Mouse (Mus musculus): ENCODE measurements around the gene Xirp1. TPM values are rescaled to one million over a fixed set of nuclear protein-coding genes. Genes with fewer than 3 reads are reported as not detected.
A peak's percentile ranks its signal among the peaks of the same experiment; 100 is the strongest.

The Xirp1 gene
- polyA plus RNA-seq, 1 experiment from 2014 or later, result 1.1 TPM

DNA sequence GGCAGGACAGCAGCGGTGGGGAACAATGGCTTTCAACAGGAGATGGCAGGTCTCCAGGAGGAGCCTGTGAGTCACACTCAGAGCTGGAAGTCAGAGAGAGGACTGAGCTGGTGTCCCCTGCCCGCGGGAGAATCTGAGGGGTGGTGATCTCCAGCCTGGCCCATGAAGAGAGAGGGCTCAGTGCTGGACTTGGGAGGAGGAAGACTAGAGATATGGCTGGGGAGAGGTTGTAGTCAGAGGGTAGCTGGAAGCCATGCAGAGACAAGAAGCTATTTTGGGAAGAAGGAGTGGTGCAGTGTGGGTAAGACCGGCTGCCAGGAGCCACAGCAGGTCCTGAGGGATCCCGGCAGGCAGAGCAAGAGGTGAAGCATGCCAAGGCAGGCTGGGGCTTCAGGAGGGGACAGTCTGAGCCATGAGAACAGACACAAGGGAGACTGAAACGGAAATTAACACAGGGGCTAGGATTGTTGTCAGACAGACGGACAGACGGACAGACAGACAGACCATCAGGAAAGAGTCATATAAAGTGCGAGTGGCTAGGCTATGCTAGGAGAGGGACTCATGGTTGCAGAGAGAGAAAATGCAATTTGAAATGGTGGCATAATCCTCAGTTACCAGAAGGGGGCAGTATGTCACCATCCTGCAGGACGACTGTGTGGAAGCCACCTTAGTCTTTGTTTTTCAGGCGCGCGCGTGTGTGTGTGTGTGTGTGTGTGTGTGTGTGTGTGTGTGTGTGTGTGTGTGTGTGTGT, 4.2 kb upstream of the Xirp1 start:
- Histone ChIP-seq H3K4me3 (ENCODE audit: low read depth, low read length) (no peak overlapping the region), H3K36me3 (ENCODE audit: control insufficient read depth, insufficient read depth, low read length) (no peaks in the 10 kb centered on the region), H3K9ac (ENCODE audit: low read depth, low read length) (no peak overlapping the region), H3K9me3 (ENCODE audit: control insufficient read depth, low read length) (no peaks in the 10 kb centered on the region), H3K27ac (ENCODE audit: low read depth, low read length) (no peak overlapping the region), H3K27me3 (replicated peaks; ENCODE audit: control insufficient read depth, insufficient read depth, low read length) (no peaks in the 10 kb centered on the region), H3K4me1 (replicated peaks; ENCODE audit: control insufficient read depth, insufficient read depth, low read length) (no peaks in the 10 kb centered on the region), H3K4me2 (peak overlapping the region; percentile 10; the same call in 1 of the 2 replicates)
- DNase-seq (ENCODE audit: low spot score) (no peak), ATAC-seq (replicated peaks; ENCODE audit: low FRiP score) (peak; percentile 53; the same call in 1 of the 2 replicates)
- 28% methylated on average over 14 of the region's 14 CpGs for WGBS

DNA sequence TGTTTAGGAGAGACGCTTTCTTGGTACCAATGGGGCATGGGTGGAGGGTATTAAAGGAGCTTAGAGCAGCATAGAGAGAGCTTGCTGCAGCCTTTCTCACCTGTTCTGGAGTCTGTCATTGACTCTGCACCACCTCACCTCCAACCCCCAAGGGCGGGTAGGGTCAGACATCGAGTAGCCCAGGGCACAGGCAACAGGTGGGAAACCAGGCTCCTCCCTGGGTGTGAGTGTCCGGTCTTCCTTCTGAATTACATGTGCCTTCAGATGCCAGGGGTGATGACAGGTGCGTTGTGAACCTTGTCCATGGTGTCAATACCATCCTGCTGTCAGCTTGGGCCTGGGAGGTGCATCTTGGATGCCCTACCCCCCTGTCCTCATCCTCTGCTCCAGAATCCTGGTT, 1.2 kb upstream of the Xirp1 start:
- ATAC-seq (replicated peaks; ENCODE audit: low FRiP score) (no peak), DNase-seq (ENCODE audit: low spot score) (no peak)
- H3K27ac ChIP-seq (ENCODE audit: low read depth, low read length), result no peak overlapping the region
- H3K36me3 ChIP-seq (ENCODE audit: control insufficient read depth, insufficient read depth, low read length), result no peaks in the 10 kb centered on the region
- WGBS, result 80% methylated on average over 5 of the region's 5 CpGs
- H3K27me3 ChIP-seq (replicated peaks; ENCODE audit: control insufficient read depth, insufficient read depth, low read length), result no peaks in the 10 kb centered on the region
- H3K9me3 ChIP-seq (ENCODE audit: control insufficient read depth, low read length), result no peaks in the 10 kb centered on the region
- H3K9ac ChIP-seq (ENCODE audit: low read depth, low read length), result no peak overlapping the region
- no peaks in the 10 kb centered on the region for H3K4me1 ChIP-seq (replicated peaks; ENCODE audit: control insufficient read depth, insufficient read depth, low read length)
- H3K4me3 ChIP-seq (ENCODE audit: low read depth, low read length), result no peak overlapping the region
- no peak overlapping the region for H3K4me2 ChIP-seq

DNA sequence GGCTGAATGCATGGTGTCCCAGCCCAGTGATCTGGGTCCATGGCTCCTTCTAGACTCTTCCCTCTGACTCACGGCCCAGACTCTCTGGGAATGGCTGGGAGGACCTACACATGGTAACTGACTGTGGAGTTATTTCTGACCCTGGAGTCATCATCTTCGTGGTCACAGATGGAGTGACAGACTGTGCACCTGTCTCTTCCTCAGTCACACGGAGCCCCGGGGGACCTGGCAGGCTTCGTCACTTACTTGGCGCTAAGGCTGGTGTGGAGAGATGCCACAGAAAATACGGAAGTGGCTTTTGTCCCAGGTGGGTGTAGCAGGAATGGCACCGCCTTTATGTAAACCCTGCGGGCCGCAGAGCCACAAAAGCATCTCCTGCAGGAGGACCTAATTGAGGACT, 773 bp upstream of the Xirp1 start:
- H3K4me1 ChIP-seq (replicated peaks; ENCODE audit: control insufficient read depth, insufficient read depth, low read length), result no peaks in the 10 kb centered on the region
- WGBS, result 76% methylated on average over 10 of the region's 10 CpGs

DNA sequence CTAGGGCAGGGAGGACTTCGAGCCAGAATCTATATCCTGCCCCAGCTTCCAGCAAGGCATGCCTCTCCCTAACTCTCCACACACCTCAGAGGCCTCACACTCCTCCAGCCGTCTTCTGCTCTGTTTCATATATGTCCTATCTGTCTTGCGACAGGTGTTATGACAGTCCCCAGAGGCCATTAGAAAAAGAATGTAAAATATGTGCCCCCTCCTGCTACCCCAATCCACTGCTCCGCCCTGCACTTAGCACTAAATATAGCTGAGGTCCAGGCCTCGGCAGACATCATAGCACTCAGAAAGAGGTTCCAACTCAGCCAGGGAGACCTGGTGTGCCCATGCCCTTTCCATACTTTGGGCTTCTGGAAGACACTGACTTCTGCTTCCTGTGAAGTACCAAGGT, 2.2 kb downstream of the Xirp1 start:
- Histone ChIP-seq H3K4me1 (replicated peaks; ENCODE audit: control insufficient read depth, insufficient read depth, low read length) (no peaks in the 10 kb centered on the region), H3K36me3 (ENCODE audit: control insufficient read depth, insufficient read depth, low read length) (no peaks in the 10 kb centered on the region), H3K4me2 (no peak overlapping the region), H3K9ac (ENCODE audit: low read depth, low read length) (no peak overlapping the region), H3K27ac (ENCODE audit: low read depth, low read length) (no peak overlapping the region), H3K27me3 (replicated peaks; ENCODE audit: control insufficient read depth, insufficient read depth, low read length) (no peaks in the 10 kb centered on the region), H3K9me3 (ENCODE audit: control insufficient read depth, low read length) (no peaks in the 10 kb centered on the region), H3K4me3 (ENCODE audit: low read depth, low read length) (no peak overlapping the region)
- WGBS, result 63% methylated on average over 5 of the region's 5 CpGs
- no peak for ATAC-seq (replicated peaks; ENCODE audit: low FRiP score)
- no peak for DNase-seq (ENCODE audit: low spot score)

More for the DNA sequence above, 773 bp upstream of the Xirp1 start:
- no peak overlapping the region for H3K4me2 ChIP-seq
- no peak overlapping the region for H3K27ac ChIP-seq (ENCODE audit: low read depth, low read length)
- H3K9me3 ChIP-seq (ENCODE audit: control insufficient read depth, low read length), result no peaks in the 10 kb centered on the region
- ATAC-seq (replicated peaks; ENCODE audit: low FRiP score) (no peak), DNase-seq (ENCODE audit: low spot score) (no peak)
- H3K36me3 ChIP-seq (ENCODE audit: control insufficient read depth, insufficient read depth, low read length), result no peaks in the 10 kb centered on the region
- H3K9ac ChIP-seq (ENCODE audit: low read depth, low read length), result no peak overlapping the region
- no peaks in the 10 kb centered on the region for H3K27me3 ChIP-seq (replicated peaks; ENCODE audit: control insufficient read depth, insufficient read depth, low read length)
- H3K4me3 ChIP-seq (ENCODE audit: low read depth, low read length), result no peak overlapping the region

DNA sequence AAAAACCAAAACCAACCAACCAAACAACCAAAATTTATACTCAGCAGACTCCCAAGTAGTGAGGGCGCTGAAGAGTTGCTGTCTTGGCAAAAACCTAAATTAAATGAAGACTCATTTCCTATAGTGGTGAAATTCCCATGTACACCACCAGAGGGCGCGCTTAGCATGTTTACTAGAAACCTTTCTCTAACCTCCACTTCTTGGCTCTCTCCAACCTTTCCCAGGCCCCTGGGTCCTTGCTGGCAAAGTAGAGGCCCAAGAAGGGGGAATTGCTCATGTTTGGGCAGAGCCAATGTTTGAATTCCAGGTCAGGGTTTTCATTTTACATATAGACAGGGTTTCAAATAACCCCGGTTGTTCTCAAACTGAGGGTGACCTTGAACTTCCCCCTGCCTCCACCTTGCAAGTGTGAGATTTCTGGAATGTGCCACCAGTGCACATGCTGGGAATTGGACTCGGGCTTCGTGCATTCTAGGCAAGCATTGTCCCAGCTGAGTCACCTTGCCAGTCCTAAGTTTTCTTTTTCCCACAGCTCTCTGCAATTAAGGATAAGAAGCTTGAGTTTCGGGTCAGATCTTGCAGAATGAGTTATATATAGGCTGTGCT, 3.0 kb downstream of the Xirp1 start:
- H3K9ac ChIP-seq (ENCODE audit: low read depth, low read length), result no peak overlapping the region
- no peaks in the 10 kb centered on the region for H3K9me3 ChIP-seq (ENCODE audit: control insufficient read depth, low read length)

DNA sequence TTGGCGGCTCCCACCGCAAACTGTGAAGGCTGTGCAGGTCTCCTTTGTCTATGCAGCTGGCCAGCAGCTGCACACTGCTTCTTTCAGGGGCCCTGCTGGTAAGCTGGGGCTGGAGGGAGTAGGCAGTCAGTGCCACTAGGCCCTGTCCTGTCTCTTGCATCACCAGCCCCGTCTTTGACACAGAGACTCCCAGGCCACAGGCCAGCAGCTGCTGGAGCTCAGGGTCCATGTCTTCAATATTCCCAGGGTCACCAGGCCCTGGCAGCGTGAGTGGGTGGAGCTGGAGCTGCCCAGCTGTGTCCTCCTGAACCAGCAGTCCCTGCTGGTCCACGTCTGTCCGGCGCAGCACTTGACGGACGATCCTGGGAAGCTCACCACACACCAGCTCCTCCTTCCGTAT, 6.4 kb downstream of the Xirp1 start:
- Histone ChIP-seq H3K4me1 (replicated peaks; ENCODE audit: control insufficient read depth, insufficient read depth, low read length) (no peaks in the 10 kb centered on the region; the same call in 1 of the 2 replicates), H3K36me3 (ENCODE audit: control insufficient read depth, insufficient read depth, low read length) (no peaks in the 10 kb centered on the region), H3K27ac (ENCODE audit: low read depth, low read length) (no peak overlapping the region), H3K4me2 (no peak overlapping the region), H3K9me3 (ENCODE audit: control insufficient read depth, low read length) (no peaks in the 10 kb centered on the region), H3K9ac (ENCODE audit: low read depth, low read length) (no peak overlapping the region), H3K27me3 (replicated peaks; ENCODE audit: control insufficient read depth, insufficient read depth, low read length) (peaks cover 3% of the 10 kb centered on the region; the same call in 1 of the 2 replicates), H3K4me3 (ENCODE audit: low read depth, low read length) (no peak overlapping the region)
- ATAC-seq (replicated peaks; ENCODE audit: low FRiP score) (no peak), DNase-seq (ENCODE audit: low spot score) (no peak)
- 71% methylated on average over 10 of the region's 10 CpGs for WGBS

More for the DNA sequence above, 3.0 kb downstream of the Xirp1 start:
- no peak for ATAC-seq (replicated peaks; ENCODE audit: low FRiP score)
- Histone ChIP-seq H3K36me3 (ENCODE audit: control insufficient read depth, insufficient read depth, low read length) (no peaks in the 10 kb centered on the region), H3K27ac (ENCODE audit: low read depth, low read length) (no peak overlapping the region), H3K4me3 (ENCODE audit: low read depth, low read length) (no peak overlapping the region), H3K4me2 (no peak overlapping the region), H3K27me3 (replicated peaks; ENCODE audit: control insufficient read depth, insufficient read depth, low read length) (no peaks in the 10 kb centered on the region), H3K4me1 (replicated peaks; ENCODE audit: control insufficient read depth, insufficient read depth, low read length) (no peaks in the 10 kb centered on the region)
- peak; percentile 61 for DNase-seq (ENCODE audit: low spot score)
- WGBS, result 37% methylated on average over 7 of the region's 7 CpGs

DNA sequence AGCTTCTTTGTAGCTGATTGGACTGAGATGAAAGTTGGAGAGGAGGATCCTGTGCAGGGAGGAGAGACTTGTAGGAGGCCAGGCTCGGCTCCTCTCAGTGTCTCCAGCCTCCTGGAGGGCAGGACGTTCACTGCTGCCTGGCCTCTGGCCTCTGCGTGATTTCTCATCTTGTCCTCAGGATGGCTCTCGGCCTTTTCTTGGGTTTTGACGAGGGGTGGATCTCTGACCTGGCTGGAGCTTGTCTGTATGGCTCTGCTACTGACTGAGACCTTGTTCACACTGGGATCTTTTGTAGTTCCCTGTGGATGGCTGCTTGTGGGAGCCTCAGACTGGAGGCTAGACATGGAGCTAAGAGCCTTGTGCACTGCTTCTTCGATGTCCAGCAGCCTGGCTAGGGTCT, 8.6 kb downstream of the Xirp1 start:
- Histone ChIP-seq H3K9ac (ENCODE audit: low read depth, low read length) (no peak overlapping the region), H3K27me3 (replicated peaks; ENCODE audit: control insufficient read depth, insufficient read depth, low read length) (peaks cover 3% of the 10 kb centered on the region; the same call in 1 of the 2 replicates), H3K27ac (ENCODE audit: low read depth, low read length) (no peak overlapping the region), H3K36me3 (ENCODE audit: control insufficient read depth, insufficient read depth, low read length) (no peaks in the 10 kb centered on the region), H3K9me3 (ENCODE audit: control insufficient read depth, low read length) (no peaks in the 10 kb centered on the region), H3K4me3 (ENCODE audit: low read depth, low read length) (no peak overlapping the region), H3K4me2 (no peak overlapping the region), H3K4me1 (replicated peaks; ENCODE audit: control insufficient read depth, insufficient read depth, low read length) (peaks cover 2% of the 10 kb centered on the region)
- 71% methylated on average over 6 of the region's 6 CpGs for WGBS
- ATAC-seq (replicated peaks; ENCODE audit: low FRiP score), result no peak
- DNase-seq (ENCODE audit: low spot score), result no peak

DNA sequence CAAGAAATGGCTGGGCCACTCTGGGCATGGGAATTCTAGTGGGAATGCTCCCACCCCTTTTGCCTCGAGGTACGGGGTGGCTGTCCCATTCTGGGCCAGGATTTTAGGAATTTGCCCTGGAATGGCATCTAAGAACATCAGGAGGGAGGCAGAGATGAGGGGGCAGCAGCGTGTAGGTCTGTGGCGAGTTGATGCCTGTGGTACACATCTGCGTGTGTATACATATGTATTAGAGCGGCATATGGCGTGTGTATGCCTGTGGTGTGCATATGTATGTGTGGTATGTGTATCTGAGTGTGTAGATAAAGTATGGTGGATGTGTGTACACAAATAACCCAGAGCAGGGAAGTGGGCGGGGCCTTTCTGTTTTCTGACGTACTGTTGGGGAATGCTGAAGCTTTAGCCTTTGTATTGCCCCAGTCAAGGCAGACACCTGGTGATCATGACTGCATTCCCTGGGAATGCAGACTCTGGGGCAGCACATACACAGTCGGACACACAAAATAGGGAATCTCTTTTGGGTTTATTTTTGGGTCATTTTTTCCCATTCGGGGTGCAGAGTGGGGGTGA, 10.1 kb downstream of the Xirp1 start:
- DNase-seq (ENCODE audit: low spot score), result no peak
- H3K27ac ChIP-seq (ENCODE audit: low read depth, low read length), result no peak overlapping the region

More for the DNA sequence above, 10.1 kb downstream of the Xirp1 start:
- Histone ChIP-seq H3K4me3 (ENCODE audit: low read depth, low read length) (no peak overlapping the region), H3K4me1 (replicated peaks; ENCODE audit: control insufficient read depth, insufficient read depth, low read length) (peaks cover 2% of the 10 kb centered on the region), H3K36me3 (ENCODE audit: control insufficient read depth, insufficient read depth, low read length) (no peaks in the 10 kb centered on the region), H3K27me3 (replicated peaks; ENCODE audit: control insufficient read depth, insufficient read depth, low read length) (peaks cover 3% of the 10 kb centered on the region; the same call in 1 of the 2 replicates), H3K4me2 (no peak overlapping the region), H3K9me3 (ENCODE audit: control insufficient read depth, low read length) (no peaks in the 10 kb centered on the region), H3K9ac (ENCODE audit: low read depth, low read length) (no peak overlapping the region)
- ATAC-seq (replicated peaks; ENCODE audit: low FRiP score), result no peak
- 65% methylated on average over 11 of the region's 11 CpGs for WGBS

All from liver, embryonic 11.5 days (tissue).